Mouse (Mus musculus) lung, postnatal 14 days (tissue): ENCODE measurements around the gene Uhrf2.

Experiments
- DNase-seq: peaks from one replicate; pipeline ENCODE4 v3.0.0; 2021

The Uhrf2 gene

GRCm38 (mm10) chr19:30128177-30128576 is 97.9 kb downstream of the Uhrf2 start:
- no peak for DNase-seq

- peak; percentile 2 for DNase-seq
Observed at GRCm38 (mm10) chr19:30136308-30136707, 106.0 kb downstream of the Uhrf2 start.
